Mouse (Mus musculus): Measurements from ENCODE around the gene Dpf1.

DNA sequence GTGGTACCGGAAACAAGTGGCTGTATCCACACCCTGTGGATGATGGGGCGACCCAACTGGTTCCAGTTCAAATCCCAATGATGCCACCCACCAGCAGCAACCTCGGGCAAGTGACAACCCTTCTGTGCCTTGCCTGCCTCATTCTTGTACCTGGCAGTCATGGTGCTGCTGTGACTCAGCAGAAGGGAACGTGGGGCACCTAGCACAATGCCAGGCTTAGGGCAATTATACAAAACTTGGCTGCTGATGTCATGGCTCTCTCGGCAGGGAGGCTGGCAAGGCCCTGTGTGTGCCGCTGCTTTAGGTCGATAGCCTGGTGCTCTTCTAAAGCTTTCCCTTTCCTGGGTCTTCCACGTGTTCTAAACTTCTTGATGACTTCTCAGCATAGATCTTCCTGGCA, 48.5 kb downstream of the Dpf1 start:
- TF ChIP-seq CTCF (IDR thresholded peaks at IDR 0.05; ENCODE audit: extremely low read depth, insufficient read depth, insufficient read length, insufficient replicate concordance) (no peak), POLR2A (IDR thresholded peaks at IDR 0.05; ENCODE audit: low read depth, low read length) (no peak)

Data from spleen, adult 2 months (tissue).